Mouse (Mus musculus) lung, postnatal 36 days (tissue): ENCODE results near the gene Wdr66.

Experiments
- DNase-seq: peaks from one replicate; pipeline ENCODE4 v3.0.0; 2022; ENCODE audit warnings: mixed read lengths

The Wdr66 gene

DNA sequence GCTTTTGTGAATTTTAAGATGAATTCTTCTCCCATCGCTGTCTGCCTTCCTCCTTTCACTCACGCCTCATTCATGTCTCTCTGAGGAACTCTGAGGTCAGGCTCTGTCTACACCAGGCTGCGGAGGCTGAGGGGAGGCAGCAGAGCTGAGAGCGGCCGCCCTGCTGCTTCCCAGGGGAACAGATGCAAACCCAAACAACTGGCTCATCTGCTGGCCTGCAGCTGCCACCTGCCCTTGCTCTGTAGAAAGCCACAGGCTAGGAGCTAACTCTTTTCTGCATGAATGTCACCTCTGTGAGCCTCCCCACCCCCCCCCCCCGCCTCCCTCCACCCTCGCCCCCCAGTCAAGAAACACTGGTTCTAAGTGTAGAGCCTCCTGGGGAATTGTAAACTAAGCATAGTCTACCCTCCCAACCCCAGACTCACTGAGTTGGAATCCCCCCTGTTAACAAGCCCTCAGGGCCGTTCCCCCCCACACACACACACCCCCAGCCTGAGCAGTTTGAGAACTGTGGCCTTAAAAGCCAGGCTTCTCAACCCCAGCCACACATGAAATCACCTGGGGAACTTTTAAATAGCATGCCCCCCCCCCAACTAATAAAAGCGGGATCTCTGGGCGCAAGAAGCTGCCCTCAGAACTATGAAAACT, 63.4 kb downstream of the Wdr66 start:
- DNase-seq = no peak

- peak; percentile 38 for DNase-seq
Measured at GRCm38 (mm10) chr5:123317992-123318391, 66.1 kb downstream of the Wdr66 start.

DNA sequence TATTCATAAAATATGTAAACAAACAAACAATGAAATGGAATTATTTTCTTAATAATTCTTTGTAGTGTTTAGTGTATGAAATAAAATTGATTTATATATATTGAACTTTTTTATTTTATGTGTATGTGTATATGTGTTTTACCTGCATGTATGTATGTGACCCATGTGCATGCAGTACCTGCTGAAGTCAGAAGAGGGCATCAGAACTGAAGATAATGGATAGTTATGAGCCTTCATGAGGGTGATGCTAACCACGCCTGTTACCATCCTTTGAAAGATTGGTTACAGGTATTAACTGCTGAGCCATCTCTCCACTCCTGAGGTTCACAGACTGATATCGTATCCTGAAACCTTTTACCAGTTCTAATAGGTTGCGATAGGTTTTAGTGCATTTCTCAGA, 68.2 kb downstream of the Wdr66 start:
- no peak for DNase-seq

GRCm38 (mm10) chr5:123324242-123324641, 72.3 kb downstream of the Wdr66 start:
- DNase-seq = no peak

DNA sequence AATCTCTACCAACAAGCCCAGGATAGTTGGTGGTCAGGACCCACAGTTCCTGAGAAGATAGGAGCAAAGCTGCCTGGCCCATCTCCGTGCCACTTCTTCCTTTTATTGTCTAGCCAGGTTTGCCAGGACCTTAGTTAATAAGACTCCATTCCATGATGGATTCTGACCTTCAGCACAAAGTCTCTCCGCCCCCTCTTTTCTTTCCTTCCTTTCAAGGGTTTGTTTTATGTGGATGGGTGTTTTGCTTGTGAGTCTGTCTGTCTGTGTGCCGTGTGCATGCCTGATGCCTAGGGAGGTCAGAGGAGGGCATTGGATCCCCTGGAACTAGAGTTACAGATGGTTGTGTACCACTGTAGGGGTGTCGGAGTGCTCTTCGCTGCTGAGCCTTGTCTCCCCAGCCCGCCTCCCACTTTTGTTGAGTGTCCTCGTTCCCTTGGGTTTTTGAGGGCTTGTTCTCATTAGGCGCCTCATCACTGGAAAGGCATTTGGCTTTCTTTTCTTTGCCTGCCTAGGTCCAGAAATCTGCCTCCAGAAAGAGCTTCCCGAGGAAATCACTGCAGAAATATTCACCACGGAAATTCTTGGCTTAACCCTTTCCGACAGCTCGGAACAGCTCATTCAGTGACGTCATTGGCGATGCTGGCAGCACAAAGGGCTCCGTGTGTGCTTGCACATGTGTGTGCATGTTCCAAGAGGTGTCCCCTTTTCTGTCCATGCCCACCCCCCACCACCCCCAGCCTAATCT, 74.3 kb downstream of the Wdr66 start:
- peak; percentile 25 for DNase-seq

- DNase-seq = peak; percentile 24
Measured at GRCm38 (mm10) chr5:123326751-123327148, 74.8 kb downstream of the Wdr66 start.

DNA sequence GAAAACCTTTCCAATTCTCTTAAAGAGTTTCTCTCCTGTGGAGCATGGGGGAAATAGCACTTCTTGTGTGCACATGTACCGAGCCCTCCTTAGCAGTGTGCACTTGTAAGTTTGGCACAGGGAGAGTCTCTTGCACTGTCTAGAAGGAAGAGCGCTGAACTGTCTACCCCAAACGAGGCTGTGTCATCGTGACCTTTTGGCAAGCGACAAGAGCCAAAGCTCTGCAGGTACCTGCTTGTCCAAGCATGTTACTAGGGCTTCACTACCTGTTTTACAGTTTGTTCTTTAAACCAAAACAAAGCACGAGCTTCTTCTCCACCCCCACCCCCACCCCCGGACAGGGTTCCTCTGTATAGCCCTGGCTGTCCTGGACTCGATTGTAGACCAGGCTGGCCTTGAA, 75.8 kb downstream of the Wdr66 start:
- DNase-seq = no peak

GRCm38 (mm10) chr5:123333566-123333965, 81.7 kb downstream of the Wdr66 start:
- no peak for DNase-seq

DNA sequence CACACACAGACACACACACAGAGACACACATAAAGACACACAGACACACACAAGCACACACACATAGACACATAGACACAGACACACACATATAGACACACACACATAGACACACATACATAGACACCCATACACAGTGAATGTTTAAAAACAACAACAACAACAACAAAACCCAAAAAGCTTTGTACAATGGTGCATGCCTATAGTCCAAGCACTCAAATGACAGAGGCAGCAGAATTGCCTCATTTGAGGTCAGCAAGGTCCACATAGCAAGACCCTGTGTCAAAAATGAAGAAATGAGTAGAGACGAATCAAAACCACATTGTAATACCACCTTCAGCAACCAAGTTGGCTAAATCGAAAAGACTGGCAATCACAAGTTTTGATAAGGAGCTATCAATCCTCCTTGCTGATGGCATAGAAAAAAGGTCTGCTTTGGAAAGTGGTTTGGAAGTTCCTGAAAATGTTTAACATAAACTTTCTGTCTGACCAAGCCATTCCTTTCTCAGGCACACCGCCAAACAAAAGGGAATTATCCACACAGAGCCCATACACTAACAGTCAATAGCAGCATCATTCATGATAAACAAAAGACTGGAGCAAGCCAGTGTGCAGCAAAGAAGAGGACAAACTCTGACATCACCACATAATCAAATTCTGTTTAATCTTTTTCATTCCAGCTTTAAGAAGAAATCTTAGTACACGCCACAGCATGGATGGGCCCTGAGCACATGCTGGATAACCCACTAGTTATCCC, 84.5 kb downstream of the Wdr66 start:
- no peak for DNase-seq

DNA sequence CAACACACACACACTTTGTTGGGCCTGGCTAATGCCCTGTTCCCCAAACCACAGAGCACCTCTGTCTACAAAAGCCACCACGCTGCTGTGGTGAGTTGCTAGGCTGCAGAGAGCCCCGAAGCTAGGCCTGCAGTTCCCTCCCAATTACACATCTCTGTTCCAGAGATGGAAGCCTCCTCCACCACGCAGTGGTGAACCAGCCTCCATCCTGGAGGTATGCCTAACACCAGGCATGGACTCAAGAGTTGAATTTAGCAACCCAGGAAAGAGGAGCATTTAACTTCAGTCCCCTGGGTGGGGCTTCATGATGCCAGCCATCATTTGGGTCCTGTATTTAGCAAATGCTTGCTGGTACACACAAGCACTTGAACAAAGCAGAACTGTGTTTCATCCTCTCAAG, 86.6 kb downstream of the Wdr66 start:
- no peak for DNase-seq

DNA sequence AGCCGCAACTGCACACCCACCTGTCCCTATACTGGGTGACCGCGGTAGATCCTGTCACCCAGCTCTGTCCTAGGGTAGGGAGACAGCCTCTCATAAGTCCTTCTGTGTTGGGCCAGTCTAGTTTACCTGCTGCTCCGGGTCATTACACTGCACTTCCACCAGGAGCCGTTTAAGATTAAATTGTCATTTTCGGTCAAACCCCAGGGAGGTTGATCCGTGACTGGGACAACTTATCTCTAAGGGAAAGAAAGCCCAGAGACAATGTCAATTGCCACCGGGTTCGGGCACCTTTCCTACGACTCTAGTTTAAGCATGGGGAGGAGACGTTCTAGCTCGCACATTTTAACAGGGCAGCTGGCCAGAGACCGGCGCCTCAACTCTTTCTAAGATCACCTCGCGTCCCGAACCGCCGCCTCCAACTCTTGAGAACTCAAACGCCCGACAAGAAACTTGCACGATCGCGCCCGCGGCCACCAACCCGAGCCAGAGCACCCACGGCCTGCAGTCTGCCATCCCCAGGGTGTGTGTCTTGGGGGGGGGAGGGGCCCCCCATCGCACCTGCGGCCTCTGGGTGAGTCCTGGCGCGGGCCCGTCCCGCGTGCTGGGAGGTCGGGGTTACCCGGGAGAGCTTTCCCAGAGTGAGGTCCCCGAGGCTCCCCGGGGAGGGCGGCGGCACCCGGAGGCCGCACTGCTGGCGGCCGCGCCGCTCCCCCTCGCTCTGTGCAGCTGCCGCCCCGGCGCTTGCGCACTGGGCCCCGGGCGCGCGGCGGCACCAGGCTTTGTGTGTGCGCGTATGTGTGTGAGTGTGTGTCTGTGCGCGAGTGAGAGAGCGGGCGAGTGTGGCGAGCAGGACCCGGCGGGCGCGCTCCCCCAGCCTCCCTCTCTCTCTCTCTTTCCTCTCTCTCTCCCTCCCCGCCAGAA, 92.1 kb downstream of the Wdr66 start, which contains the start of gene Bcl7a:
Bcl7a (plus strand) TSS at position 128 of the 921 bp plus-strand sequence.
- peak; percentile 93 for DNase-seq

- DNase-seq = no peak
Measured at GRCm38 (mm10) chr5:123344628-123344962, 92.7 kb downstream of the Wdr66 start.

DNA sequence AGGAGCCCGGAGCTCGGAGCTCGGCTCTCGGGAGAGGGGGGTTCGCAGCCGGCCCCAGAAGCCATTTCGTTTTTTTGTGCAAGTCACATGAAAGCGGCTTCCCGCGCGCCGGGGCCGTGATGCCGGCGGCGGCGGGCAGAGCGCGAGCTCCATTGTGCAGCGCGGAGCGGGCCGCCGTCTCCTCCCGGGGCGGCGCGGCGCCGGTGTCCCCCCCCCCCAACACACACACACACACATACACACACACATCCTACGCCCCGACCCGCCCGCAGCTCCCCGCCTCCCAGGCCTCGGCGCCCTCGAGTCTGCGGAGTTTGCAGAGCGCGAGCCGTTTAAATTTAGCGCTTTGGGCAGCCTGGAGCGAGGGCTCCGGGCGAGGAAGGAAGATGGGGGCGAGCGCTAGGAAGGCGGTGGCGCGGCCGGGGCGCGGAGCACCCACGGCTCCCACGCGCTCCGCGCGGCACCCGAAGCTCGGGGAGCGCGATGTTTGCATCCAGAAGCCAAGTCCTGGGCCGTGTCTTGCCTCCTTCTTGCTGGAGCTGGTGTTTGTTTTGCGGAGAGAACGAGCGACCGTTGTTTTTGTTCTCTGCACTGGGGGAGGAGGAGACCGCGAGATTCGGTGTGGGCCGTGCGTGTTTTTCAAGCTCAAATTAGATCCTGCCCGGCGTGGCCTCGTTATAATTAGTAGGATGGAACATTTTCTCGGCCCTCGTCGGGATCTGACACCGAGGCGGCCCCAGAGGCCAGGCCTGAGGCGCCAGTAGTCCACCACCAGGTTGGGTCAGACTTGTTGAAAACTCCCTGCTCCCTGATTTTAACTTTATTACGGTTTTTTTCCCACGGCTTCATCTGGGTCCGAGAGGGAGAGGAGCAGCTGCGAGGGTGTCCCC, 93.3 kb downstream of the Wdr66 start:
- DNase-seq = peak; percentile 66

- DNase-seq = peak; percentile 81
Measured at GRCm38 (mm10) chr5:123345853-123346654, 94.2 kb downstream of the Wdr66 start.

DNA sequence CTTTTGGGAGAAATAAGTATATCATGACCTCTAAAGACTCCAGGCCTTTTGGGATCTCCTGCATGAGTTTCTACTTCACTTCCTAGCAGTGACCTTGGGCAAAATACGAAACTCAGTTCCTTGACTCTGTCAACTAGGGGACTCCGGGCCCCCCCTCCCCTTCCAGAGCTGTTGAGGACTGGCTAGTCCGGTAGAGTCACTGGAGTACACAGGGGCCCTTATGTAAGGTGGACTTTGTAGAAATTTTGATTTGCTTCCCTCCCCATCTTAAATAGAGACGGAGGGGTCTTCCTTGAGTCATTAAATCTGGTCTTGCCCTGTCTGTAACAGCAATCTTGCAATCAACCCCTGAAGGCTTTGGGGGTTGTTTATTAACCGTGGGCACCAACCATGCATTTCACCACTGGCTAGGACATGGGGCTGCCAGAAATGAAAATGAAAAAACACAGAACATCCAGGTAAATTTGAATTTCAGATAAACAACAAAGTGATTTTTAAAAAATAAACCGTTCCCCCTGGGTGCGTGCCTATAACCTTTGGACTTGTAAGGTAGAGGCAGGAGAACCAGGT, 94.9 kb downstream of the Wdr66 start:
- peak; percentile 38 for DNase-seq

DNA sequence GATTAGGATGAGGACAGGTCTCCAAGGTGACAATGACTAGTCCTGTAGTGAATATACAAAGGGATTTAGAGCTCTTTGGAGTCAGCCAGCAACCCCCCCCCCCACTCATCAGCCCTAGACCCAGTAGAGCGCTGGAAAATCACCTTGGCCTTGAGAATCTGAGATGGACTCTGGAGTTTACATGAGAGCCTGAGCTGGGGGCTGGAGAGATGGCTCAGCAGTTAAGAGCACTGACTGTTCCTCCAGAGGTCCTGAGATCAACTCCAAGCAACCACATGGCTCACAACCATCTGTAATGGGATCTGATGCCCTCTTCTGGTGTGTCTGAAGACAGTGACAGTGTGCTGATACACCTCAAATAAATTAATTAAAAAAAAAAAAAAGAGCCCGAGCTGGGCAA, 96.1 kb downstream of the Wdr66 start:
- no peak for DNase-seq

- peak; percentile 39 for DNase-seq
Measured at GRCm38 (mm10) chr5:123350386-123350785, 98.5 kb downstream of the Wdr66 start.

DNA sequence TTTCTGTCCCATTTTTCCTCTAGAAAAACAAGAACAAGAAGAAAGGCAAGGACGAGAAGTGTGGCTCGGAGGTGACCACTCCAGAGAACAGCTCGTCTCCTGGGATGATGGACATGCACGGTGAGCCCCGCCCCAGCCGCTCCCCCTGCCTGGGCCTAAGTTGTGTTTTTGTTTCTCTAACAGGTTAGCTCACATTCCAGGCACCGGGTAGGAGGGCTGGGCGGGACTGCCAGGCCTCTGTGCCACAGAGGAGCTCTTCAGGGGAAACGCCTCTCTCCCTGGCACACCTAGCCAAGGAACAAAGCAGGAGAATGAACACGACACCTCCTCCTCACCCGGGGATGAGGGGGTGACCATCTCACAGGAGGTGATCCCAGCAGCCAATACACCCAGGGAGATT, 104.0 kb downstream of the Wdr66 start:
- DNase-seq = peak; percentile 90

GRCm38 (mm10) chr5:123357253-123357652, 105.4 kb downstream of the Wdr66 start:
- no peak for DNase-seq

- no peak for DNase-seq
Measured at GRCm38 (mm10) chr5:123359431-123359830, 107.5 kb downstream of the Wdr66 start.
